Mouse (Mus musculus) G1E-ER4 (cell line): Measurements from ENCODE around the gene Hist1h3a. TPM values are rescaled to one million over a fixed set of nuclear protein-coding genes. Genes with fewer than 3 reads are reported as not detected.
"Not testable (repeated sequence)": the region's sequence is repeated elsewhere in the genome, so short reads cannot be mapped to it uniquely, and the experiment has no call there.

Experiments used
- GATA1 ChIP-seq: IDR thresholded peaks from one replicate; pipeline ENCODE4 v1.8.0; 2012; ENCODE audit warnings: low read length, inconsistent platforms
- polyA plus RNA-seq: library from polyadenylated mRNA; stranded (reverse); fragments of >175 nt; gene quantifications from 2 replicates; pipeline ENCODE4 v1.2.3, GENCODE M21; 2012

Gene Hist1h3a
- polyA plus RNA-seq, 1 experiment, result 3.9 TPM

DNA sequence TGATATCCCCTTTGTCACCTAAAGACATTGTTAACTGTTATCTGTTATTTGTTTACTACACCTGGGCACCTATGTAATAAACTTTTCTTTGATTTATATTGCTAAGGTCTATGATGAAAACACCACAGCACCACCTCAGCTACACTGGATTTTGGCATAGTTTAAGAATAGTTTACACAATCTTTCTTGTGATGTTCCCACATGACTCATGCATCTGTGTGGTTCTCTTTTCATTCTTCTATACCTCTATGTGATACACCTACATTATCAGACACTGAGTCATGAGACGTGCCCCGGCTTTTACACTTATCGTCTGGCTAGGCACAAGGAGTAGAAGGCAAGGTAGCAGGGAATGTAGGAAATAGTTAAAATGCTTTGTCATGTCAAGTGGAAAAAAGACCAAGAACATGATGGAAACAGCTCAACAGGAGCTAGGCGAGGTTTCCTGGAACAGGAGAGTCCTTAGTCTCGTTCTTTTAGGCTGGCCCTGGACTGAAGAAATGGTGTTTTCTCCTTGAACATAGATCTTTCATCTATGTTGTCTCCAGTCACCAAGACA lies 12.5 kb downstream of the Hist1h3a start:
- TF ChIP-seq GATA1, result no peak

DNA sequence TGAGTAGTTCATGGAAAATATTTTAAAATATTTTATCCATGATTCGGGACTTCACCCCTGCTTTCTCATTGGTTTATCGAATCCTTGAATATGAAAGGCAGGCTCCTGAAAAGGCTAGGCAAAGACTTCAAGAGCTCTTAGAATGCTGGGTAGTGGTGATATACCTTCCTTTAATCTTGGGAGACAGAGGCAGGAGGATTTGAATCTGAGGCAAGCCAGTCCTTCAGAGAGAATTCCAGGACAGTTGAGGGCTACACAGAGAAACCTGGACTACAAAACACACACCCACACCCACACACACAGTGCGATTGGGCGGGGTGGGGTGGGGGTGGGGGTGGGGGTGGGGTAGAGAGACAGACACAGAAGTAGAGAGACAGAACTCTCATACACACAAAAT lies 14.3 kb downstream of the Hist1h3a start:
- no peak for TF ChIP-seq GATA1

DNA sequence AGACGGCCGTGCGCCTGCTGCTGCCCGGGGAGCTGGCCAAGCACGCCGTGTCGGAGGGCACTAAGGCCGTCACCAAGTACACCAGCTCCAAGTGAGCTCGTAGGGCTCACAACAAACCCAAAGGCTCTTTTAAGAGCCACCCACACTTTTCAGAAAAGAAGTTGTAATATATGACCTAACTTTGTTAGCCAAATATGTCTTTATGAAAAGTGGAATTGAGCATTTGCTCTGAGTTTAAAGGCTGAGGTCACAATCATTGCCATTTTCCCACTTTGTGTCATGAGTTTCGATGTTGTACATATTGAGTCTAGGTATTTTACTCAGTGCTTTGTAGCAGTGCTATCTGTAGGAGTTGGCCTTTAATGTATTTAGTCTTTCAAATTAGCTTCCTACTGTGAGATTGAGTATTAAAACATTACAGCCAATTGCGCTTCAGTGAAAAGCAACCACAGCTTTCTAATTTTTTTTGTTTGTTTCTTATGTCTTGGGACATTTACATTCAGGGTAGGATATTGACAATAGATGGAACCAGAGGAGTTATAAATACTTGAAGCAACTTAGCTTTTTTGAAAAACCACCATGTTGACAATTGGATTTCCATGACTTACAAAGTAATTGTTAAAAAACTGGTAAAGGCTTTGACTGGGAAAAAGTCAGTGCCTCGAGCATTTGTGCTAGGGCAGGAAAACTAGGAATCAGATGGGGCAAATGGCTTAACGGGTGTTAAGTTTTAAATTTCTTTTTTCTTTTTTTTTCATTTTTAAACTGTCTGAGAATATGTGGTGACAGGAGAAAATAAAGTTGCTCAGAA lies 14.9 kb downstream of the Hist1h3a start:
- no peak for TF ChIP-seq GATA1

DNA sequence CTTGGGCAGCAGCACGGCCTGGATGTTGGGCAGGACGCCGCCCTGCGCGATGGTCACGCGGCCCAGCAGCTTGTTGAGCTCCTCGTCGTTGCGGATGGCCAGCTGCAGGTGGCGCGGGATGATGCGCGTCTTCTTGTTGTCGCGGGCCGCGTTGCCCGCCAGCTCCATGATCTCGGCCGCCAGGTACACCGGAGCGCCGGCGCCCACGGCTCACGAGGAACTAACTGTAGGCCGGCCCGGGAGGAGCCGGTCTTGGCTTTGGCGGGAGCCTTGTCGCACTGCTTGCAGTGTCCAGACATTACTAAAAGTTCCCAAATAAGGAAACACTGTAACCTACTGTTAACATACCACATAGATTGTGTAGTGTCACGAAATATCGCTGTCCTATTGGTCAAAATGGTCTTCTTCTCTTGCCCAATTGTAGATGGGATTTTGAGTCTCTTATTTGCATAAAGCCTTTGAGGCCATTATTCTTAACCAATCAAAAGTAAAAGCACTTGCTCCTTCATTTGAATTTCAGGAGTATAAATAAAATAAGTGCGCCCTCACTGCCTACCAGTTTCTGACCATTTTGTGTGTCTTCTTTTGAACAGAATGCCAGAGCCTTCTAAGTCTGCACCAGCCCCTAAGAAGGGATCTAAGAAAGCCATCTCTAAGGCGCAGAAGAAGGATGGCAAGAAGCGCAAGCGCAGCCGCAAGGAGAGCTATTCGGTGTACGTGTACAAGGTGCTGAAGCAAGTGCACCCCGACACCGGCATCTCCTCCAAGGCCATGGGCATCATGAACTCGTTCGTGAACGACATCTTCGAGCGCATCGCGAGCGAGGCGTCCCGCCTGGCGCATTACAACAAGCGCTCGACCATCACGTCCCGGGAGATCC lies 15.7 kb downstream of the Hist1h3a start, which contains the start of gene Hist1h2bb:
Hist1h2bb (plus strand) TSS at position 534 of the 880 bp plus-strand sequence.
- not testable (repeated sequence) for TF ChIP-seq GATA1

DNA sequence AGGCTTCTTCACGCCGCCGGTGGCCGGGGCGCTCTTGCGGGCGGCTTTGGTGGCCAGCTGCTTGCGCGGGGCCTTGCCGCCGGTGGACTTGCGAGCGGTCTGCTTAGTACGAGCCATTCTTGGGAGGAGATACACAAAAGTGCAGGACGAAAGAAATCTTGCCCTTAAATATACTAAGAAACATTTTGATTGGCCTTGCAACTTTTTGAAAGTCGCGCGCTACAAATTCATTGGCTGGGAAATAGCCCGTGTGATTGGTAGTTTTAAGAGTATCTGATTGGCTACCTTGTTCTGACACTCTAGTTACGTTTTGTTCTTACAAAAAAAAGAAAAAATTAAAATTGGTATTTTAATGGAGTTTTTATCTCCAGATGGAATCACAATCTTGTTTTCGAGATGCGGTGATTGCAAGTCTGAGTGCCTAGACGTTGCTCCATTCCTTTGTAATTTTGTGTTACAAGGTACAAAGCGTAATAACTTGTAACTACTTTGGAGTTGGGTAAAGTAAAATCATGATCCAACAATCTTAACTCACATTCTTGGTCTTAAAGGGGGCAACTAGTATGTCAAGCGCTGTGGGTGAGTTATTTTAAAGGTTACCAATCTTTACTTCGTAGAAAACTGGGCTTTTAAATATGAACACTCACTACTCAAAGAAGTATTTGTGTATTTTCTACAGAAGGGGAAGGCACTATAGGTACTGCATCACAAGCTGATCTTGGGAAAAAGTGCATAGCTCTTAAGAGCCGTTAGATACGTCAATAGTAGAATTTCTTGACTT lies 16.6 kb downstream of the Hist1h3a start, which contains the start of gene Hist1h3c:
Hist1h3c (minus strand) TSS at position 222 of the 781 bp plus-strand sequence.
- no peak for TF ChIP-seq GATA1

DNA sequence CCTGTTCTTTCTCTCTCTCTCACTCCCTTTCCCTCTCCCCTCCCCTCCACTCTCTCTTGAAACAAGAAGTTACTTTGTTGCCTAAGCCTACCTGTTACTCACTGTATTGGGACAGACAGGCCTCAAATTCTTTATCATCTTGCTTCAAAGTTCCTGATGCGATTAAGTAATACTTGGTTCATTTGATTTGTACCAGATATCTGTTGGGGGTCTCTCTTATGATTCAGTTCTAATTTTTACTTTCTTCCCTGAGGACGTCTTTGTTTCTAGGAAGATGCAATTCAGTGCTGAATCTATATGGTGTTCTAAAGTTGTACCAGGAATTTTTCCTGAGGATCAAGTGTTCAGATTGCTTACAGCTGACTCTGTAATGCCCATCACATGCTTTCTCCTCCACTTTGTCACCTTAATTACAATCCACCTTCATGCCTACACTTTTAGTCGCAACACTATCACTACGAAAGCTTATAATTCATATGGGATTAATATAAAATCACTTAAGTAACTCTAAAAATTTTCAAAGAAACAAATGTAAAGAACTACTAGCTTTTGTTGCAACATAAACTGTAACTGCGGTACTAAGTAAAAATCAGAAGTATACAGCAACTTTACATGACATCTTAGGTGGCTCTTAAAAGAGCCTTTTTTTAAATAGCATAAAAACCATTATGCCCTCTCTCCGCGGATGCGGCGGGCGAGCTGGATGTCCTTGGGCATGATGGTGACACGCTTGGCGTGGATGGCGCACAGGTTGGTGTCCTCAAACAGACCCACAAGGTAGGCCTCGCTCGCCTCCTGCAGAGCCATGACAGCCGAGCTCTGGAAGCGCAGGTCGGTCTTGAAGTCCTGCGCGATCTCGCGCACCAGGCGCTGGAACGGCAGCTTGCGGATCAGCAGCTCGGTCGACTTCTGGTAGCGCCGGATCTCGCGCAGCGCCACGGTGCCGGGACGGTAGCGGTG lies 17.5 kb downstream of the Hist1h3a start:
- TF ChIP-seq GATA1, result no peak

DNA sequence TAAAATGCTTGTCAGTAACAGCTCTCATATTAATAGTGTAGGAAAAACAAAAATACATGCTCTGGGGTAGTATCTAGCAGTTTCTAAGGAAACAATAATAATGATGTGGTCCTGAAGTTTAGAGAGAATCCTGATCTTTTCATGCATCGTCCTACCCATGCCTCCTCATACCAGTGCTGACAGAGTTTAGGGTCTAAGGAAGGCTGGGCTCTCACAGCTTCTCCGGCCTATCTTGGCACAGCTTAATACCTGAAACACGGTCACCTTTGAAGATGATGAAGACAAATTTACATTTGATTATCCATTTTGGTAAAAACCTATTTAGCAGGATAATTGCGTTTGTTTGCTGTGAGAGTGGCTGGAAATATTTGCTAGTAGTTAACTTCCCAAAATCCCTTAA lies 18.2 kb downstream of the Hist1h3a start:
- no peak for TF ChIP-seq GATA1

DNA sequence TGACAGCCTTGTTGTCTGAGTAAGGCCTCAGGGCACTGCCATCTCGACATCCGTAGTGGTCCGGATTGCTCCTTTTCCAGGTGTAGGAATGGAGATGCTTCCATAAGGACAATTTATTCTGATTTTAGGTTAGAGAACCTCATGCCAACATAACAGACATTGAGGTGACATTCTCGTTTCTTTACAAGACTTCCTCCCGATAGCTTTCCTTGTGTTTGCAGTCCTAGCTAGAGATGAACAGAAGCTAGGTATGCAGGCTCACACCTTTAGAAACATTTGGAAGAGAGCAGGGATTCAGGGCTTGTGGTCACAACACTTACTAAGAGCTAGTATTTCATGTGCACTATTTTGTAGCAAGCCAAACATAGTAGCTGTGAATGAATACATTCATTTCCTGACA lies 19.0 kb downstream of the Hist1h3a start:
- TF ChIP-seq GATA1, result no peak

DNA sequence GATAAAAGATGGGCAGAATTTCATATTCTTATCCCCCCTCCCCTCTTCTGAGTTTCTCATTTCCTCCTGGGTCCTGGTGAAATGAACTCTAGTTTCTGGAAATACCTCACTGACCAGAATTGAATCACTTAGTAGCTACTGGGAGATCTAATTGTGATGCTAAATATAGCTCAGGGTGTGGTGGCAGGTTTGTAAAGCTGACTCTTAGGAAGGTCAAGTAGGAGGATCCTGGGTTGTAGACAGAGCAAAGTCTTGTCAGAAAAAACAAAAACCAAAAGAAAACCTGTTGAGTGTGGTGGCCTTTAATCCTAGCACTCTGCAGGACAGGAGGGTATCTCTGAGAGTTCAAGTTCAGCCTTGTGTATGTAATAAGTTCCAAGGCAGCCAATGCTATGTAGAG lies 20.2 kb downstream of the Hist1h3a start:
- no peak for TF ChIP-seq GATA1

DNA sequence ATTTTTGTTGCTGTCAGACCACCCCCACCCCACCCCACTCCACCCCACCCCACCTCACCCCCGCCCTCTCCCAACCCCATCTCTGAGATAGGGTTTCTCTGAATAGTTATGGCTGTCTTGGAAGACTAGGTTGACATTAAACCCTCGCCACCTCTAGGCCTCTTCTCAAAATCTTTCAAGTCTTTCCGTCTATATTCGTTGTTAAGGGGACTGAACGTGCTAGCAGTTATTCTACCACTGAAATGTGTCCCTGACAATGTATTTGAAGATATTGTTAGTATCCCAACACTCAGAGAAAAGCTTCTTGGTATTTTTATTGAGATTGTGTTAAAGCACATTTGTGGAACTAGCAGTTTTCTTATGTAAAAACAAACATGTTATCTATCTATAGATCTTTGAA lies 21.3 kb downstream of the Hist1h3a start:
- TF ChIP-seq GATA1, result no peak

DNA sequence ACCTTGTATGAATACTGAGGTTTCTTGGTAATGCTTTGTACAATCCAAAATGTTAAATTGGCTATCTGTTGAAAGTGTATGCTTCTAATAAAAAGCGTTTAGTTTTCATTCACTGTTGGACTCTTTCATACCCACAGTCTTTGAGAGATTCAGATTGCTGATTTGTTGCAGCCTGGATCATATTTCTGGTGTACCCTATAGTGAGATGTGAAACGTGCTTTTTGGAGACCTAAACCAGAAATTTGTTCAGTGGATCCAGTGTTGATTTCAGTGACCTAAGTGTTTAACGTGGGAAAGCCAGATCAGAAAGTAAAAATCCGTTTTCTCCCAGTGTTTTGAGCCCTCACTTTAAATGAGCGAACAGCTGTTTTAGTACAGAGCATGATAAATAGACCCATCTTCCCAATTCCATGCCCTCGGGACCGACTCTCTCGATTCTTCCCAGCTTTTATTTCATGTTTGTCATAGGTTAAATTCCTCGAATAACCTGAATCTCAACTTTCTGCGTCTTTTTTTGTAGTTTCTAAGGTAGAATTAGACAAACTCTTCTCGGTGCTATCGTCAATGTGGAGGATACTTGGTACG lies 21.8 kb downstream of the Hist1h3a start:
- TF ChIP-seq GATA1, result no peak

DNA sequence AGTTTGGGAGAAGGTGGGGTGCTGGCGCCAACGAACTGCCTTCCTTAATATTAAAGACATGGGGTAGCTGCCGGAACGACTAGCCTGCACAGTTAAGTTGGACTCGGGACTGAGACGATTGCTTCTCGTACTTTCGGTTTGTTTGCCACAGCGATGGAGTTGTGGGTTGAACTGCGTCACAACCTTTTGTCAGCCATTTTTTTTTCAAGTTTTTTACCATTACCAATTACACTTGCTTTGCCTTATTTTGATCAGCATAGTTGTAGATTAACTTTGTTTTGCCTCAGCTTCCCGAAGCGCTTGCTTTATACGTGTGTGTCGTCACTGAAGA lies 22.3 kb downstream of the Hist1h3a start:
- TF ChIP-seq GATA1, result no peak

DNA sequence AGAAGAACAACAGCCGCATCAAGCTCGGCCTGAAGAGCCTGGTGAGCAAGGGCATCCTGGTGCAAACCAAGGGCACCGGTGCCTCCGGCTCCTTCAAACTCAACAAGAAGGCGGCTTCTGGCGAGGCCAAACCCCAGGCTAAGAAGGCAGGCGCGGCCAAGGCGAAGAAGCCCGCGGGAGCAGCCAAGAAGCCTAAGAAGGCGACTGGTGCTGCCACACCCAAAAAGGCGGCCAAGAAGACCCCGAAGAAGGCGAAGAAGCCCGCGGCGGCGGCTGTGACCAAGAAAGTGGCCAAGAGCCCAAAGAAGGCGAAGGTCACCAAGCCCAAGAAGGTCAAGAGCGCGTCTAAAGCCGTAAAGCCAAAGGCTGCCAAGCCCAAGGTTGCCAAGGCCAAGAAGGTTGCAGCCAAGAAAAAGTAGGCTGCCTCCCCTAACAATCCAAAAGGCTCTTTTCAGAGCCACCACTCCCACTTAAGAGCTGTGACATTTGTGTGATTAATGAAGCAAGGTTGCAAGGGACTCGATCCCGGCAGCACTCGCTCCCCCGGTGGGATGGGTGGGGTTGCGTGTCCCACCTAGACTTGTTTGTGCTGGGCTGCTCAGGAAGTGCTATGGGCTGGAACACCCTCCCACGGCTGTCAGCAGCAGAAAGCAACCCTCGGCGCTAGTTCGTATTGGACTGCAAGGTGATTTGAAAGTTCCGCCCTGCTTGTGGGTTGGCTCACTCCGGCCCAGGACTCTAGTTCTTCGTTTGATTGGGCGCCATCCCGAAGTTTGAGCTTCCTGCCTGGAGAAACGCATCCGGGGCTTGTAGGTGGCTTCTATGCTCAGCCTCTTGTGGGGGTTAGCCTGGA lies 22.9 kb downstream of the Hist1h3a start:
- TF ChIP-seq GATA1, result no peak
